Mouse (Mus musculus): ENCODE measurements around the gene Nrip3.

DNA sequence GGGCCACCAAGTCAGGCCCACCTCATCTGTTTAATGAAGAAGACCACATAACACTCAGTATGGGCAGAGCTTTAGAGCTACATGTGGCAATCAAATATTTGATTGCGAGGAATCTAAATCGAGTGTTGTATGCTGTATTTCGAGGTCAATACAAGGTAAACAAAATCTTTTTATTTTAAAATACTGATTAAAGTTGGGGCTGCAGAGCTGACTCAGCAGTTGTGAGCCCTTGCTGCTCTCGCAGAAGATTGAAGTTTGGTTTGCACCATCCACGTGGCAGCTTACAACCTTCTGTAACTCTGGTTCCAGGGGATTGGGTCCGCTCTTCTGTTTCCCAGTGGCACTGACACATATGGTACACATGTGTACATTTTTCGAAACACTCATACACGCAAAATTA, 27.8 kb downstream of the Nrip3 start:
- no peak for TF ChIP-seq CTCF (IDR thresholded peaks at IDR 0.05; ENCODE audit: control insufficient read depth, insufficient read depth, low read length)
- TF ChIP-seq POLR2A (IDR thresholded peaks at IDR 0.05; ENCODE audit: borderline replicate concordance, control insufficient read depth, low read depth, low read length) = no peak
